24 mouse cellular contexts compared by ENCODE assay signal in the genomic region with DNA sequence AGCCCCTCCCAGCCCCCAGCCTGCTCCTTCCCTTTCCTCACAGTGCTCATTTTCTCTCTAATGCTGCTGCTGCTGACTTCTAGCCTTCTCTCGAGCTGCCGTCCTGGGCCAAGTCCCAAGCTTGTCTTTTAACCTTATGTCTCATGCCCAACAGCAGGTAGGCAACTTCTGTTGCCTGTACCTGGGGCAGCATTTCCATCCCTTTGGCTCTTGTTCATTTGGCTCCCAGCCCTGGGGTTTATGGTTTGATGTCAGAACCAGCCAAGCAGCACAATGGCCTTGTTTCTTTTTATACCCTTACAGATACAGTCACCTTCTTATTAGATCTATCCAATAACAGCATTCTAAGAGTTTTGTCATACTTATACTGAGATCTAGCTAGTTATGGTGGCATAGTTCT. TPM values are rescaled to one million over a fixed set of nuclear protein-coding genes. Genes with fewer than 3 reads are reported as not detected.
DNase-seq lines count a peak whose midpoint lies in the region; ATAC-seq lines count a peak whose summit lies in the region.
"Had no signal": no experiment of that assay in that cellular context is flagged by ENCODE, and none has a peak within 500 bp of the region (broad histone marks: within the 10 kb centered on the region; RNA-seq: fewer than 3 reads in every experiment).

No protein-coding gene starts in this region.

- WGBS in kidney, embryonic 14.5 days: 95% methylated on average over 2 of the region's 2 CpGs
- WGBS in liver, embryonic 15.5 days (ENCODE audit: insufficient replicate concordance): 88% methylated on average over 2 of the region's 2 CpGs
- WGBS in liver, embryonic 11.5 days: 84% methylated on average over 2 of the region's 2 CpGs

- DNase-seq in kidney, adult 11 months: peak; percentile 81
- DNase-seq in liver, embryonic 11.5 days (ENCODE audit: low spot score): no peak
- peak; percentile 49 to 58 for DNase-seq in cerebellum, postnatal 36 days
- no peak for DNase-seq in testis, postnatal 14 days (ENCODE audit: low spot score)
- no peak for DNase-seq in retina, embryonic 14.5 days (ENCODE audit: low spot score)
- no peak for DNase-seq in layer of hippocampus, postnatal 14 days (ENCODE audit: low spot score in 2 of 2)
- DNase-seq: adrenal gland, postnatal 25 days; gastrocnemius, adult 2 months; heart, postnatal 36 days; lung, adult 18-20 months; lung, postnatal 10 days; right cerebral cortex, postnatal 14 days; thymus, postnatal 14 days had no signal

- no peaks in the 10 kb centered on the region for H3K27me3 ChIP-seq in kidney, embryonic 14.5 days (ENCODE audit: control insufficient read depth, insufficient read depth, low read length)
- H3K27me3 ChIP-seq in liver, embryonic 15.5 days: no peaks in the 10 kb centered on the region
- H3K27me3 ChIP-seq in liver, embryonic 11.5 days (replicated peaks; ENCODE audit: control insufficient read depth, insufficient read depth, low read length): no peaks in the 10 kb centered on the region
- H3K27me3 ChIP-seq: forebrain, embryonic 13.5 days; heart, embryonic 15.5 days; hindbrain, embryonic 13.5 days; limb, embryonic 13.5 days had no signal

- ATAC-seq in kidney, embryonic 14.5 days (ENCODE audit: low FRiP score, low TSS enrichment): no peak
- ATAC-seq in liver, embryonic 15.5 days (ENCODE audit: insufficient read depth): no peak
- ATAC-seq in liver, embryonic 11.5 days (replicated peaks; ENCODE audit: low FRiP score): no peak
- ATAC-seq: CD4-positive, CD25-positive, alpha-beta regulatory T cell, adult 4 months; forebrain, embryonic 13.5 days had no signal

- no peak overlapping the region for H3K4me2 ChIP-seq in kidney, embryonic 14.5 days (replicated peaks; ENCODE audit: low read depth, low read length)
- no peak overlapping the region for H3K4me2 ChIP-seq in liver, embryonic 15.5 days
- no peak overlapping the region for H3K4me2 ChIP-seq in liver, embryonic 11.5 days
- H3K4me2 ChIP-seq: forebrain, embryonic 13.5 days; heart, embryonic 15.5 days; hindbrain, embryonic 13.5 days; limb, embryonic 13.5 days had no signal

- no peak overlapping the region for H3K27ac ChIP-seq in kidney, embryonic 14.5 days (ENCODE audit: low read depth, low read length)
- H3K27ac ChIP-seq in liver, embryonic 15.5 days (replicated peaks): peak overlapping the region; percentile 38; the same call in 1 of the 2 replicates
- H3K27ac ChIP-seq in liver, embryonic 11.5 days (ENCODE audit: low read depth, low read length): no peak overlapping the region
- H3K27ac ChIP-seq: forebrain, embryonic 13.5 days; gastrocnemius, adult 2 months; heart, embryonic 15.5 days; hindbrain, embryonic 13.5 days; kidney, postnatal 0 days; limb, embryonic 13.5 days; midbrain, embryonic 10.5 days had no signal

- no peak overlapping the region for H3K4me3 ChIP-seq in kidney, embryonic 14.5 days (ENCODE audit: low read length)
- no peak overlapping the region for H3K4me3 ChIP-seq in liver, embryonic 15.5 days (replicated peaks)
- no peak overlapping the region for H3K4me3 ChIP-seq in liver, embryonic 11.5 days (ENCODE audit: low read depth, low read length)
- H3K4me3 ChIP-seq: forebrain, embryonic 13.5 days; gastrocnemius, adult 2 months; heart, embryonic 15.5 days; hindbrain, embryonic 13.5 days; limb, embryonic 13.5 days; midbrain, embryonic 10.5 days had no signal

- no peaks in the 10 kb centered on the region for H3K4me1 ChIP-seq in kidney, embryonic 14.5 days (ENCODE audit: control insufficient read depth, insufficient read depth, low read length)
- peaks cover 48% of the 10 kb centered on the region for H3K4me1 ChIP-seq in liver, embryonic 15.5 days (replicated peaks)
- H3K4me1 ChIP-seq in liver, embryonic 11.5 days (replicated peaks; ENCODE audit: control insufficient read depth, insufficient read depth, low read length): no peaks in the 10 kb centered on the region
- H3K4me1 ChIP-seq: forebrain, embryonic 13.5 days; heart, embryonic 15.5 days; hindbrain, embryonic 13.5 days; limb, embryonic 13.5 days; midbrain, embryonic 10.5 days had no signal

- no peak overlapping the region for H3K9ac ChIP-seq in kidney, embryonic 14.5 days (ENCODE audit: low read depth, low read length)
- H3K9ac ChIP-seq in liver, embryonic 15.5 days: no peak overlapping the region
- H3K9ac ChIP-seq in liver, embryonic 11.5 days (ENCODE audit: low read depth, low read length): no peak overlapping the region
- H3K9ac ChIP-seq: forebrain, embryonic 13.5 days; heart, embryonic 15.5 days; hindbrain, embryonic 13.5 days; limb, embryonic 13.5 days had no signal

- no peaks in the 10 kb centered on the region for H3K9me3 ChIP-seq in kidney, embryonic 14.5 days (ENCODE audit: control insufficient read depth, low read length)
- H3K9me3 ChIP-seq in liver, embryonic 15.5 days (replicated peaks): no peaks in the 10 kb centered on the region
- H3K9me3 ChIP-seq in liver, embryonic 11.5 days (ENCODE audit: control insufficient read depth, low read length): no peaks in the 10 kb centered on the region
- H3K9me3 ChIP-seq: forebrain, embryonic 13.5 days; heart, embryonic 15.5 days; hindbrain, embryonic 13.5 days; limb, embryonic 13.5 days; midbrain, embryonic 10.5 days had no signal

- H3K36me3 ChIP-seq in kidney, embryonic 14.5 days (ENCODE audit: control insufficient read depth, insufficient read depth, low read length): peaks cover 40% of the 10 kb centered on the region
- H3K36me3 ChIP-seq in liver, embryonic 15.5 days (replicated peaks): peaks cover 99% of the 10 kb centered on the region
- peaks cover 33% of the 10 kb centered on the region for H3K36me3 ChIP-seq in liver, embryonic 11.5 days (ENCODE audit: control insufficient read depth, insufficient read depth, low read length)

RNA-seq across cellular contexts. Expression of a gene that starts 12.8 kb away (rescaled TPM):
- 15.9 and 18.4 TPM in 2 replicates for polyA plus RNA-seq in kidney, embryonic 14.5 days (2014; fragmentation: Nextera tagmentation; extraction: Ambion mirVana)
- polyA plus RNA-seq in liver, embryonic 15.5 days (2015; fragmentation: Nextera tagmentation; extraction: Ambion mirVana): 5.6 and 6.5 TPM in 2 replicates
- 8.5 and 10.1 TPM in 2 replicates for polyA plus RNA-seq in liver, embryonic 11.5 days (2014; fragmentation: Nextera tagmentation; extraction: Ambion mirVana)
- total RNA-seq in layer of hippocampus, postnatal 14 days (2021): 10 to 100 TPM; 10.1 to 10.7 TPM
- total RNA-seq: neutrophil, adult 5-6 weeks had no signal

RNA-seq across cellular contexts. Expression of a gene that starts 19.5 kb away (rescaled TPM):
- 34.9 and 44.8 TPM in 2 replicates for polyA plus RNA-seq in kidney, embryonic 14.5 days (2014; fragmentation: Nextera tagmentation; extraction: Ambion mirVana)
- 14.3 and 17.4 TPM in 2 replicates for polyA plus RNA-seq in liver, embryonic 15.5 days (2015; fragmentation: Nextera tagmentation; extraction: Ambion mirVana)
- polyA plus RNA-seq in liver, embryonic 11.5 days (2014; fragmentation: Nextera tagmentation; extraction: Ambion mirVana): 46.2 and 49.6 TPM in 2 replicates
- 10 to 100 TPM; 30.1 to 33.4 TPM for total RNA-seq in layer of hippocampus, postnatal 14 days (2021)

RNA-seq across cellular contexts. Expression of a gene that starts 24.3 kb away (rescaled TPM):
- not detected in 2 replicates for polyA plus RNA-seq in kidney, embryonic 14.5 days (2014; fragmentation: Nextera tagmentation; extraction: Ambion mirVana)
- polyA plus RNA-seq in liver, embryonic 15.5 days (2015; fragmentation: Nextera tagmentation; extraction: Ambion mirVana): 0.06 and 0.10 TPM in 2 replicates
- polyA plus RNA-seq in liver, embryonic 11.5 days (2014; fragmentation: Nextera tagmentation; extraction: Ambion mirVana): not detected in 2 replicates
- 1 to 10 TPM; 1.4 to 1.6 TPM for total RNA-seq in layer of hippocampus, postnatal 14 days (2021)
- total RNA-seq: adrenal gland, postnatal 25 days; neutrophil, adult 5-6 weeks had no signal
- polyA plus RNA-seq: CD4-positive, CD25-positive, alpha-beta regulatory T cell, adult 4 months; forebrain, embryonic 13.5 days; hindbrain, embryonic 13.5 days; kidney, postnatal 0 days; midbrain, embryonic 10.5 days; spleen, adult 2 months had no signal

RNA-seq across cellular contexts. Expression of a gene that starts 37.0 kb away (rescaled TPM):
- polyA plus RNA-seq in kidney, embryonic 14.5 days (2014; fragmentation: Nextera tagmentation; extraction: Ambion mirVana): 10.3 and 21.4 TPM in 2 replicates
- polyA plus RNA-seq in liver, embryonic 15.5 days (2015; fragmentation: Nextera tagmentation; extraction: Ambion mirVana): 10.7 TPM in 2 replicates
- polyA plus RNA-seq in liver, embryonic 11.5 days (2014; fragmentation: Nextera tagmentation; extraction: Ambion mirVana): 18.7 and 19.7 TPM in 2 replicates
- total RNA-seq in layer of hippocampus, postnatal 14 days (2021): 10 to 100 TPM; 47.3 to 51.1 TPM

Comparison
In these comparisons a context has a peak if more than half of its experiments do, and no peak if none do; other contexts are left out.
1. DNase-seq: peak in kidney, adult 11 months (single experiment) and cerebellum, postnatal 36 days (2 of 2); none in liver, embryonic 11.5 days (single experiment), testis, postnatal 14 days (single experiment), retina, embryonic 14.5 days (single experiment) and layer of hippocampus, postnatal 14 days (0 of 2).